Mouse (Mus musculus) stomach, postnatal 0 days (tissue): ENCODE measurements at regions not wholly inside any gene's neighbourhood (a gene's known extent, or its start where the extent isn't known, plus 50 kb on each side); places are given as distances from the start of the nearest gene placed in this dataset.

Experiments
- ATAC-seq: fragments of 200-750 bp; cut with Nextera tagmentation; 2 replicates; pipeline ENCODE4 v1.8.0; 2017; ENCODE audit not compliant: low FRiP score, low TSS enrichment
- DNase-seq: peaks from one replicate; pipeline ENCODE4 v3.0.0-alpha.2; 2016; ENCODE audit warnings: low spot score
- H3K27ac ChIP-seq: fragments of 300-500 bp; sonication (generic); replicated peaks from 2 replicates; pipeline ENCODE4 v1.5.1; 2014; ENCODE audit warnings: mild to moderate bottlenecking, control low read depth
- H3K27me3 ChIP-seq: fragments of 300-500 bp; sonication (generic); 2 replicates; pipeline ENCODE4 v1.6.1; 2014; ENCODE audit warnings: low read length; ENCODE audit not compliant: control insufficient read depth, insufficient read depth
- H3K36me3 ChIP-seq: fragments of 300-500 bp; sonication (generic); 2 replicates; pipeline ENCODE4 v1.6.1; 2014; ENCODE audit warnings: low read length, mixed read lengths; ENCODE audit not compliant: control insufficient read depth, insufficient read depth
- H3K4me1 ChIP-seq: fragments of 300-500 bp; sonication (generic); replicated peaks from 2 replicates; pipeline ENCODE4 v1.6.1; 2014; ENCODE audit warnings: antibody characterized with exemption; ENCODE audit not compliant: control insufficient read depth, insufficient read depth
- H3K4me2 ChIP-seq: fragments of 300-500 bp; sonication (generic); replicated peaks from 2 replicates; pipeline ENCODE4 v1.6.1; 2014; ENCODE audit warnings: low read depth, mild to moderate bottlenecking, control low read depth, moderate library complexity
- H3K4me3 ChIP-seq: fragments of 300-500 bp; sonication (generic); 2 replicates; pipeline ENCODE4 v1.5.1; 2014; ENCODE audit warnings: low read depth, low read length, control low read depth
- H3K9ac ChIP-seq: fragments of 300-500 bp; sonication (generic); 2 replicates; pipeline ENCODE4 v1.6.1; 2014; ENCODE audit warnings: mild to moderate bottlenecking, low read length, control low read depth, mixed read lengths
- H3K9me3 ChIP-seq: fragments of 300-500 bp; sonication (generic); 2 replicates; pipeline ENCODE4 v1.6.1; 2016; ENCODE audit warnings: low read length; ENCODE audit not compliant: control insufficient read depth
- CTCF ChIP-seq: IDR thresholded peaks from 2 replicates; pipeline ENCODE4 v1.5.1; 2016; ENCODE audit warnings: antibody characterized with exemption, low read depth, mild to moderate bottlenecking, moderate library complexity
- EP300 ChIP-seq: optimal IDR thresholded peaks from 2 replicates; pipeline ENCODE3; 2016; ENCODE audit warnings: antibody characterized with exemption
- WGBS: fragments of 180-500 bp; shearing (Covaris S2); extraction: QIAGEN DNeasy Blood & Tissue Kit; methylation state at CpG from one replicate; pipeline ENCODE4 v1.1.7; 2014; 5-methylcytosine and 5-hydroxymethylcytosine counted together

- 61% methylated on average over 1 of the region's 1 CpGs for WGBS
- TF ChIP-seq EP300: no peak
- no peak for TF ChIP-seq CTCF
- Histone ChIP-seq H3K9me3 (no peaks in the 10 kb centered on the region), H3K9ac (no peak overlapping the region), H3K4me3 (no peak overlapping the region), H3K4me1 (no peaks in the 10 kb centered on the region), H3K27ac (no peak overlapping the region), H3K4me2 (no peak overlapping the region), H3K27me3 (no peaks in the 10 kb centered on the region), H3K36me3 (no peaks in the 10 kb centered on the region)
- DNase-seq: no peak
- ATAC-seq: no peak
These were observed 825.0 kb downstream of the Gm9195 start for GRCm38 (mm10) chr14:71666656-71667055.

- no peak for ATAC-seq
- H3K36me3 ChIP-seq: no peaks in the 10 kb centered on the region
- no peak for DNase-seq
- no peak overlapping the region for H3K9ac ChIP-seq
- no peak overlapping the region for H3K4me2 ChIP-seq
- no peak overlapping the region for H3K27ac ChIP-seq
- 34% methylated on average over 2 of the region's 2 CpGs for WGBS
- H3K27me3 ChIP-seq: no peaks in the 10 kb centered on the region
- TF ChIP-seq EP300 (peak; percentile 41), CTCF (no peak)
- no peaks in the 10 kb centered on the region for H3K9me3 ChIP-seq
- H3K4me1 ChIP-seq: no peaks in the 10 kb centered on the region
- no peak overlapping the region for H3K4me3 ChIP-seq
These were observed 831.5 kb downstream of the Gm9195 start for GRCm38 (mm10) chr14:71660166-71660565.

GRCm38 (mm10) chr14:71654785-71655627 lies 836.6 kb downstream of the Gm9195 start:
- H3K9me3 ChIP-seq: no peaks in the 10 kb centered on the region
- no peak overlapping the region for H3K9ac ChIP-seq
- TF ChIP-seq EP300 (no peak), CTCF (no peak)
- no peaks in the 10 kb centered on the region for H3K4me1 ChIP-seq
- H3K4me2 ChIP-seq: no peak overlapping the region
- ATAC-seq (no peak), DNase-seq (no peak)
- 82% methylated on average over 3 of the region's 3 CpGs for WGBS
- H3K4me3 ChIP-seq: no peak overlapping the region
- H3K27me3 ChIP-seq: no peaks in the 10 kb centered on the region
- no peak overlapping the region for H3K27ac ChIP-seq
- H3K36me3 ChIP-seq: no peaks in the 10 kb centered on the region

GRCm38 (mm10) chr14:71642536-71642935 lies 849.1 kb downstream of the Gm9195 start:
- Histone ChIP-seq H3K9ac (no peak overlapping the region), H3K4me1 (no peaks in the 10 kb centered on the region), H3K27me3 (no peaks in the 10 kb centered on the region), H3K36me3 (no peaks in the 10 kb centered on the region), H3K4me3 (no peak overlapping the region), H3K4me2 (no peak overlapping the region), H3K27ac (no peak overlapping the region), H3K9me3 (no peaks in the 10 kb centered on the region)
- TF ChIP-seq CTCF: no peak
- 85% methylated on average over 1 of the region's 1 CpGs for WGBS
- no peak for ATAC-seq
- DNase-seq: no peak

GRCm38 (mm10) chr14:71639083-71639482 lies 852.6 kb downstream of the Gm9195 start:
- no peak overlapping the region for H3K27ac ChIP-seq
- no peaks in the 10 kb centered on the region for H3K27me3 ChIP-seq
- H3K9ac ChIP-seq: no peak overlapping the region
- H3K36me3 ChIP-seq: no peaks in the 10 kb centered on the region
- no peaks in the 10 kb centered on the region for H3K9me3 ChIP-seq
- H3K4me2 ChIP-seq: no peak overlapping the region
- no peak overlapping the region for H3K4me3 ChIP-seq
- ATAC-seq (no peak), DNase-seq (no peak)
- H3K4me1 ChIP-seq: no peaks in the 10 kb centered on the region
- TF ChIP-seq CTCF (no peak), EP300 (no peak)
- WGBS: 79% methylated on average over 1 of the region's 1 CpGs

- 88% methylated on average over 1 of the region's 1 CpGs for WGBS
- Histone ChIP-seq H3K4me1 (no peaks in the 10 kb centered on the region), H3K27ac (no peak overlapping the region), H3K27me3 (no peaks in the 10 kb centered on the region), H3K9me3 (no peaks in the 10 kb centered on the region), H3K4me3 (no peak overlapping the region), H3K4me2 (no peak overlapping the region), H3K9ac (no peak overlapping the region), H3K36me3 (no peaks in the 10 kb centered on the region)
- TF ChIP-seq CTCF (no peak), EP300 (no peak)
- no peak for DNase-seq
- ATAC-seq: no peak
These were observed 856.5 kb downstream of the Gm9195 start for GRCm38 (mm10) chr14:71635091-71635490.
